Mouse (Mus musculus) adrenal gland, postnatal 4 days (tissue): ENCODE results near the gene Tma7. TPM values are rescaled to one million over a fixed set of nuclear protein-coding genes. Genes with fewer than 3 reads are reported as not detected.

Source experiments
- DNase-seq, 2 experiments: peaks; one replicate each; pipeline ENCODE4 v3.0.0; 2021 to 2022; ENCODE audit warnings: low spot score in 2 of 2, mixed read lengths in 2 of 2
- total RNA-seq, 2 experiments: library from RNA; stranded (reverse); gene quantifications; 2 replicates each; pipeline ENCODE4 v1.2.3; 2021

Gene Tma7
- total RNA-seq, 2 experiments from 2014 or later: 375 to 399 TPM

- peak; percentile 78 to 86 for DNase-seq
Measured at GRCm38 (mm10) chr9:109073661-109074573, 8.5 kb downstream of the Tma7 start, which contains the start of gene Atrip. Gene Atrip, minus strand, starts transcription at chr9:109074124.

- DNase-seq: no peak
Measured at GRCm38 (mm10) chr9:109068095-109068735, 14.2 kb downstream of the Tma7 start.

GRCm38 (mm10) chr9:109060898-109061295, 21.5 kb downstream of the Tma7 start:
- DNase-seq: no peak

GRCm38 (mm10) chr9:109060184-109060897, 22.0 kb downstream of the Tma7 start:
- peak in 1 of 2 experiments; percentile 3 for DNase-seq

- peak; percentile 53 to 76 for DNase-seq
Measured at GRCm38 (mm10) chr9:109059136-109059903, 23.1 kb downstream of the Tma7 start, which contains the start of gene Trex1. Gene Trex1, minus strand, starts transcription at chr9:109059734.

- no peak for DNase-seq
Measured at GRCm38 (mm10) chr9:109058006-109058765, 24.2 kb downstream of the Tma7 start.

- DNase-seq: no peak
Measured at GRCm38 (mm10) chr9:109057543-109057942, 24.8 kb downstream of the Tma7 start.

- DNase-seq: no peak
Measured at GRCm38 (mm10) chr9:109056916-109057315, 25.5 kb downstream of the Tma7 start.

GRCm38 (mm10) chr9:109056081-109056690, 26.2 kb downstream of the Tma7 start:
- no peak for DNase-seq

- DNase-seq: no peak
Measured at GRCm38 (mm10) chr9:109055271-109056030, 26.9 kb downstream of the Tma7 start.

- DNase-seq: peak; percentile 3 to 49
Measured at GRCm38 (mm10) chr9:109054712-109055111, 27.7 kb downstream of the Tma7 start.

GRCm38 (mm10) chr9:109053851-109054250, 28.5 kb downstream of the Tma7 start:
- DNase-seq: peak in 1 of 2 experiments; percentile 0

- DNase-seq: no peak
Measured at GRCm38 (mm10) chr9:109053366-109053765, 29.0 kb downstream of the Tma7 start.

- peak in 1 of 2 experiments; percentile 0 for DNase-seq
Measured at GRCm38 (mm10) chr9:109052490-109053260, 29.7 kb downstream of the Tma7 start.

GRCm38 (mm10) chr9:109051651-109052489, 30.5 kb downstream of the Tma7 start:
- peak in 1 of 2 experiments; percentile 1 for DNase-seq

- DNase-seq: peak in 1 of 2 experiments; percentile 1
Measured at GRCm38 (mm10) chr9:109051011-109051501, 31.3 kb downstream of the Tma7 start.

GRCm38 (mm10) chr9:109050674-109050997, 31.8 kb downstream of the Tma7 start:
- no peak for DNase-seq
